ENCODE assay signal across 24 mouse cellular contexts in genomic region chr1:91701475-91701874, GRCm38 (mm10).
A peak's percentile ranks its signal among the peaks of the same experiment; 100 is the strongest.
DNase-seq lines count a peak whose midpoint lies in the region; ATAC-seq and TF ChIP-seq lines count a peak whose summit lies in the region.
"Had no signal": no experiment of that assay in that cellular context is flagged by ENCODE, and none has a peak within 500 bp of the region (broad histone marks: within the 10 kb centered on the region; RNA-seq: fewer than 3 reads in every experiment).

No protein-coding gene starts in this region.

- no peaks in the 10 kb centered on the region for H3K9me3 ChIP-seq in hindbrain, postnatal 0 days (ENCODE audit: low read length)
- no peaks in the 10 kb centered on the region for H3K9me3 ChIP-seq in hindbrain, embryonic 14.5 days (ENCODE audit: control insufficient read depth, low read length)
- H3K9me3 ChIP-seq in midbrain, postnatal 0 days (ENCODE audit: low read length), result no peaks in the 10 kb centered on the region
- H3K9me3 ChIP-seq in midbrain, embryonic 14.5 days (ENCODE audit: control insufficient read depth, low read length), result no peaks in the 10 kb centered on the region
- no peaks in the 10 kb centered on the region for H3K9me3 ChIP-seq in limb, embryonic 10.5 days (replicated peaks)
- no peaks in the 10 kb centered on the region for H3K9me3 ChIP-seq in stomach, embryonic 16.5 days (replicated peaks; ENCODE audit: control insufficient read depth, low read length)
- H3K9me3 ChIP-seq: forebrain, embryonic 15.5 days; limb, embryonic 13.5 days; liver, embryonic 15.5 days; megakaryocyte, embryonic 14.5 days; midbrain, embryonic 15.5 days; neural tube, embryonic 15.5 days had no signal

- no peak overlapping the region for H3K4me3 ChIP-seq in hindbrain, postnatal 0 days (ENCODE audit: low read length)
- H3K4me3 ChIP-seq in hindbrain, embryonic 14.5 days (replicated peaks; ENCODE audit: low read length), result no peak overlapping the region
- H3K4me3 ChIP-seq in midbrain, postnatal 0 days (ENCODE audit: low read depth, low read length), result no peak overlapping the region
- no peak overlapping the region for H3K4me3 ChIP-seq in midbrain, embryonic 14.5 days (replicated peaks; ENCODE audit: low read depth, low read length)
- H3K4me3 ChIP-seq in limb, embryonic 10.5 days, result no peak overlapping the region
- no peak overlapping the region for H3K4me3 ChIP-seq in stomach, embryonic 16.5 days (replicated peaks; ENCODE audit: low read length)
- H3K4me3 ChIP-seq: forebrain, embryonic 15.5 days; limb, embryonic 13.5 days; liver, embryonic 15.5 days; megakaryocyte, embryonic 14.5 days; midbrain, embryonic 15.5 days; neural tube, embryonic 15.5 days had no signal

- TF ChIP-seq CTCF in hindbrain, postnatal 0 days (IDR thresholded peaks at IDR 0.05; ENCODE audit: low read depth), result no peak
- no peak for TF ChIP-seq CTCF in midbrain, postnatal 0 days (IDR thresholded peaks at IDR 0.05)

- WGBS in hindbrain, postnatal 0 days, result 75% methylated on average over 12 of the region's 12 CpGs
- 75% methylated on average over 12 of the region's 12 CpGs for WGBS in hindbrain, embryonic 14.5 days
- 88% methylated on average over 12 of the region's 12 CpGs for WGBS in midbrain, postnatal 0 days
- WGBS in midbrain, embryonic 14.5 days, result 90% methylated on average over 12 of the region's 12 CpGs
- WGBS in limb, embryonic 10.5 days, result 91% methylated on average over 12 of the region's 12 CpGs
- 65% methylated on average over 12 of the region's 12 CpGs for WGBS in stomach, embryonic 16.5 days

- ATAC-seq in hindbrain, postnatal 0 days, result no peak
- no peak for ATAC-seq in hindbrain, embryonic 14.5 days (ENCODE audit: low FRiP score)
- no peak for ATAC-seq in midbrain, postnatal 0 days (ENCODE audit: low FRiP score)
- no peak for ATAC-seq in midbrain, embryonic 14.5 days (ENCODE audit: low FRiP score, low TSS enrichment)
- peak; percentile 74; the same call in 1 of the 2 replicates for ATAC-seq in stomach, embryonic 16.5 days (ENCODE audit: insufficient read depth, low FRiP score)
- ATAC-seq: forebrain, embryonic 15.5 days; hindbrain, embryonic 16.5 days; midbrain, embryonic 15.5 days had no signal

- H3K4me1 ChIP-seq in hindbrain, postnatal 0 days (ENCODE audit: insufficient read depth, low read length), result no peaks in the 10 kb centered on the region
- no peaks in the 10 kb centered on the region for H3K4me1 ChIP-seq in hindbrain, embryonic 14.5 days (replicated peaks; ENCODE audit: control insufficient read depth, insufficient read depth, low read length)
- no peaks in the 10 kb centered on the region for H3K4me1 ChIP-seq in midbrain, postnatal 0 days (ENCODE audit: insufficient read depth, low read length)
- H3K4me1 ChIP-seq in midbrain, embryonic 14.5 days (ENCODE audit: control insufficient read depth, insufficient read depth, low read length), result no peaks in the 10 kb centered on the region
- 0 out of 2 replicates have a peak, but pooled peaks cover 4% of the 10 kb centered on the region for H3K4me1 ChIP-seq in limb, embryonic 10.5 days
- H3K4me1 ChIP-seq in stomach, embryonic 16.5 days (ENCODE audit: control insufficient read depth, insufficient read depth, low read length), result no peaks in the 10 kb centered on the region
- H3K4me1 ChIP-seq: forebrain, embryonic 15.5 days; limb, embryonic 13.5 days; liver, embryonic 15.5 days; megakaryocyte, embryonic 14.5 days; midbrain, embryonic 15.5 days; neural tube, embryonic 15.5 days had no signal

- no peaks in the 10 kb centered on the region for H3K36me3 ChIP-seq in hindbrain, postnatal 0 days (ENCODE audit: insufficient read depth, low read length)
- H3K36me3 ChIP-seq in hindbrain, embryonic 14.5 days (replicated peaks; ENCODE audit: control insufficient read depth, insufficient read depth), result no peaks in the 10 kb centered on the region
- H3K36me3 ChIP-seq in midbrain, postnatal 0 days (ENCODE audit: insufficient read depth, low read length), result no peaks in the 10 kb centered on the region
- no peaks in the 10 kb centered on the region for H3K36me3 ChIP-seq in midbrain, embryonic 14.5 days (ENCODE audit: control insufficient read depth, insufficient read depth, low read length)
- H3K36me3 ChIP-seq in limb, embryonic 10.5 days, result no peaks in the 10 kb centered on the region
- no peaks in the 10 kb centered on the region for H3K36me3 ChIP-seq in stomach, embryonic 16.5 days (ENCODE audit: control insufficient read depth, insufficient read depth, low read length)
- H3K36me3 ChIP-seq: forebrain, embryonic 15.5 days; limb, embryonic 13.5 days; liver, embryonic 15.5 days; midbrain, embryonic 15.5 days; neural tube, embryonic 15.5 days had no signal

- H3K9ac ChIP-seq in hindbrain, postnatal 0 days (replicated peaks; ENCODE audit: low read length), result no peak overlapping the region
- no peak overlapping the region for H3K9ac ChIP-seq in hindbrain, embryonic 14.5 days
- no peak overlapping the region for H3K9ac ChIP-seq in midbrain, postnatal 0 days (replicated peaks; ENCODE audit: low read length, poor library complexity, severe bottlenecking)
- H3K9ac ChIP-seq in midbrain, embryonic 14.5 days (replicated peaks; ENCODE audit: low read length), result no peak overlapping the region
- no peak overlapping the region for H3K9ac ChIP-seq in stomach, embryonic 16.5 days (ENCODE audit: low read length)
- H3K9ac ChIP-seq: forebrain, embryonic 15.5 days; limb, embryonic 13.5 days; liver, embryonic 15.5 days; midbrain, embryonic 15.5 days; neural tube, embryonic 15.5 days had no signal

- no peak overlapping the region for H3K27ac ChIP-seq in hindbrain, postnatal 0 days
- no peak overlapping the region for H3K27ac ChIP-seq in hindbrain, embryonic 14.5 days
- H3K27ac ChIP-seq in midbrain, postnatal 0 days (ENCODE audit: low read depth, low read length), result no peak overlapping the region
- H3K27ac ChIP-seq in midbrain, embryonic 14.5 days (replicated peaks; ENCODE audit: low read depth, low read length), result no peak overlapping the region
- no peak overlapping the region for H3K27ac ChIP-seq in limb, embryonic 10.5 days
- H3K27ac ChIP-seq in stomach, embryonic 16.5 days (ENCODE audit: low read length), result no peak overlapping the region
- H3K27ac ChIP-seq: forebrain, embryonic 15.5 days; limb, embryonic 13.5 days; liver, embryonic 15.5 days; midbrain, embryonic 15.5 days; neural tube, embryonic 15.5 days had no signal

- no peak overlapping the region for H3K4me2 ChIP-seq in hindbrain, postnatal 0 days (ENCODE audit: low read depth, low read length)
- no peak overlapping the region for H3K4me2 ChIP-seq in hindbrain, embryonic 14.5 days (replicated peaks)
- H3K4me2 ChIP-seq in midbrain, postnatal 0 days (ENCODE audit: low read depth, low read length, poor library complexity, severe bottlenecking), result no peak overlapping the region
- H3K4me2 ChIP-seq in midbrain, embryonic 14.5 days (ENCODE audit: low read length), result no peak overlapping the region
- no peak overlapping the region for H3K4me2 ChIP-seq in stomach, embryonic 16.5 days (ENCODE audit: low read depth, low read length)
- H3K4me2 ChIP-seq: forebrain, embryonic 15.5 days; heart, embryonic 11.5 days; limb, embryonic 13.5 days; liver, embryonic 15.5 days; midbrain, embryonic 15.5 days; neural tube, embryonic 15.5 days had no signal

- H3K27me3 ChIP-seq in hindbrain, postnatal 0 days (ENCODE audit: insufficient read depth, low read length), result no peaks in the 10 kb centered on the region
- H3K27me3 ChIP-seq in hindbrain, embryonic 14.5 days (ENCODE audit: control insufficient read depth, insufficient read depth, low read length), result no peaks in the 10 kb centered on the region
- H3K27me3 ChIP-seq in midbrain, postnatal 0 days (ENCODE audit: insufficient read depth, low read length), result no peaks in the 10 kb centered on the region
- no peaks in the 10 kb centered on the region for H3K27me3 ChIP-seq in midbrain, embryonic 14.5 days (ENCODE audit: control insufficient read depth, insufficient read depth, low read length)
- no peaks in the 10 kb centered on the region for H3K27me3 ChIP-seq in limb, embryonic 10.5 days (ENCODE audit: low read depth, poor library complexity, severe bottlenecking)
- H3K27me3 ChIP-seq in stomach, embryonic 16.5 days (ENCODE audit: control insufficient read depth, insufficient read depth, low read length), result no peaks in the 10 kb centered on the region
- H3K27me3 ChIP-seq: forebrain, embryonic 15.5 days; limb, embryonic 13.5 days; liver, embryonic 15.5 days; midbrain, embryonic 15.5 days; neural tube, embryonic 15.5 days had no signal

- peak; percentile 15 for DNase-seq in hindbrain, postnatal 0 days (ENCODE audit: low spot score)
- DNase-seq in hindbrain, embryonic 14.5 days (ENCODE audit: low spot score), result no peak
- peak; percentile 8 for DNase-seq in midbrain, postnatal 0 days (ENCODE audit: low spot score)
- no peak for DNase-seq in midbrain, embryonic 14.5 days
- DNase-seq in limb, embryonic 10.5 days (ENCODE audit: low spot score), result peak; percentile 27
- no peak for DNase-seq in T-cell, adult 2 months (ENCODE audit: low spot score)
- DNase-seq: adrenal gland, postnatal 14 days; cerebellum, adult 18-20 months; cerebellum, postnatal 25 days; embryo, embryonic 11 days; heart, postnatal 14 days; kidney, adult 2 months; kidney, postnatal 10 days; right cerebral cortex, postnatal 25 days; thymus, postnatal 25 days had no signal

Comparison
In these comparisons a context has a peak if more than half of its experiments do, and no peak if none do; other contexts are left out.
1. DNase-seq: peak in hindbrain, postnatal 0 days (single experiment), midbrain, postnatal 0 days (single experiment) and limb, embryonic 10.5 days (single experiment); none in hindbrain, embryonic 14.5 days (single experiment), midbrain, embryonic 14.5 days (single experiment) and T-cell, adult 2 months (single experiment).